Mouse (Mus musculus): ENCODE data around the gene Nup214. TPM values are rescaled to one million over a fixed set of nuclear protein-coding genes. Genes with fewer than 3 reads are reported as not detected.

The Nup214 gene
- polyA plus RNA-seq, 1 experiment = 42.2 TPM

DNA sequence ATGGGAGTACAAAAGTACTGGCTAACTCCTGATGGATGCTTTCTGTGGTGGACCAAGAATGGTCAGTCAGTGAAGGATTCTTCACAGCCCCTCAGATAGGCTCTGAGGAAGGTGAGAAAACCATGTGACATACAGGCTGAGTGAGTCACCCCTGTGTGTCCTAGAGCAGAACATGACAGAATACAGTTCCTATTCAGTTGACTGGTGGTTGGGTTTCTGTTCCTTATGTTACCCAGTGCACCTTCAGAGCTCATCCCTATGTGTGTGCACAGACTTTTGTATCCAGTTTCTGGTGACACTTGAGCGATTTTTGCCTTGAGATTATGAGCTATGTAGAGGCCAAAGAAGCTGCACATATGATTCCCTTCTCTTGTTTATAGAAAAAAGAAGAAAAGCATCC lies 13.5 kb downstream of the Nup214 start:
- Histone ChIP-seq H3K36me3 (ENCODE audit: control insufficient read depth, insufficient read depth) (peaks cover 98% of the 10 kb centered on the region), H3K79me2 (ENCODE audit: control insufficient read depth, insufficient read depth) (no peaks in the 10 kb centered on the region), H3K79me3 (ENCODE audit: low read depth) (no peaks in the 10 kb centered on the region)

DNA sequence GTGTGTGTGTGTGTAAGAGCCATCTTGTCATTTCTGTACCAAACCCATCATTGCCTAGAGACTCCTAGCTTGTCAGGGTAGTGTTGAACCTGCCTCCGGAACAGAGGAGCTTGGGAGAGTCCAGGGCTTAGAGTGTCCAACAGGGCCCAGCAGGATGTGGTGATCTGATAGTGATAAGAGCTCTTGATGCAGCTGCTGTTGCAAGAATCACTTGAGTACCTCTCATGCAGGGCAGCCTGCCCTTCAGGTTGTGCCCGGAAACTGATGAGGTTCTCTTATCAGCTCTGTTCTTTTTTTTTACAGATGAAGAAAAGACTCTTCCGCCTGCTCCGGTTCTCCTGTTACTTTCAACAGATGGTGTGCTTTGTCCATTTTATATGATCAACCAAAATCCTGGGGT lies 16.7 kb downstream of the Nup214 start:
- no peak overlapping the region for H3K4me3 ChIP-seq (ENCODE audit: insufficient read depth, poor library complexity, severe bottlenecking)
- H3K36me3 ChIP-seq (ENCODE audit: control insufficient read depth, insufficient read depth) = peaks cover 97% of the 10 kb centered on the region
- no peaks in the 10 kb centered on the region for H3K79me2 ChIP-seq (ENCODE audit: control insufficient read depth, insufficient read depth)
- no peak for TF ChIP-seq MYOD1 (IDR thresholded peaks at IDR 0.05; ENCODE audit: control insufficient read depth, insufficient read length, low read depth)
- no peak for TF ChIP-seq CEBPB (IDR thresholded peaks at IDR 0.05; ENCODE audit: low read depth)
- H3K79me3 ChIP-seq (ENCODE audit: low read depth) = no peaks in the 10 kb centered on the region
- no peak overlapping the region for H3ac ChIP-seq (ENCODE audit: control insufficient read depth, insufficient read length, low read depth)
- no peaks in the 10 kb centered on the region for H3K27me3 ChIP-seq (ENCODE audit: control insufficient read depth, insufficient read depth, insufficient read length)

More for the DNA sequence above, 13.5 kb downstream of the Nup214 start:
- H3ac ChIP-seq (ENCODE audit: control insufficient read depth, insufficient read length, low read depth) = no peak overlapping the region
- H3K27me3 ChIP-seq (ENCODE audit: control insufficient read depth, insufficient read depth, insufficient read length) = no peaks in the 10 kb centered on the region
- no peak overlapping the region for H3K4me3 ChIP-seq (ENCODE audit: insufficient read depth, poor library complexity, severe bottlenecking)
- TF ChIP-seq MYOD1 (IDR thresholded peaks at IDR 0.05; ENCODE audit: control insufficient read depth, insufficient read length, low read depth) = no peak
- no peak for TF ChIP-seq MYOG (IDR thresholded peaks at IDR 0.05; ENCODE audit: control insufficient read depth, extremely low read depth, insufficient read length)
- TF ChIP-seq USF1 (IDR thresholded peaks at IDR 0.05; ENCODE audit: low read depth) = no peak
- no peak for TF ChIP-seq CTCF (IDR thresholded peaks at IDR 0.05; ENCODE audit: control insufficient read depth, insufficient read depth, insufficient read length)
- no peak for TF ChIP-seq CEBPB (IDR thresholded peaks at IDR 0.05; ENCODE audit: low read depth)
- no peak for TF ChIP-seq FOSL1 (IDR thresholded peaks at IDR 0.05; ENCODE audit: insufficient read depth, low read length, poor library complexity, severe bottlenecking)
- no peak for TF ChIP-seq MAX (IDR thresholded peaks at IDR 0.05)

DNA sequence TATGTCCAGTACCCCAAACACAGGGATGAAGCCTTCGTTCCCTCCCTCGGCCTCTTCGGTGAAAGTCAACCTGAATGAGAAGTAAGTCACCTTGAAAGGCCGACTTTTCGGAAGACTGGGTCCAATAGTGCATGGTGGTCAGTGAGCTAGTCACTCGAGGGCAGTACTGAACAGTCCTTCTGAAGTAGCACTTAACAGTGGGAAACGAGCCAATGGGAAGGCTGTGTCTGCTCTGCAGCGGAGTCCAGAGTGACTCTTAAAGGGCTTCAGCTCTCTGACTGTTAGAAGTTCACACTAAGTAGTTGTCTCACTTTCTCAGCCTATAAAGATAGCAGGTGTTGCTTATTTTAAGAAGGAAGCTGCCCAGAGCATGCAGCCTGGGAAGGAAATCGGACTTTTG lies 20.7 kb downstream of the Nup214 start:
- Histone ChIP-seq H3ac (ENCODE audit: control insufficient read depth, insufficient read length, low read depth) (no peak overlapping the region), H3K79me3 (ENCODE audit: low read depth) (no peaks in the 10 kb centered on the region), H3K27me3 (ENCODE audit: control insufficient read depth, insufficient read depth, insufficient read length) (no peaks in the 10 kb centered on the region), H3K79me2 (ENCODE audit: control insufficient read depth, insufficient read depth) (no peaks in the 10 kb centered on the region), H3K36me3 (ENCODE audit: control insufficient read depth, insufficient read depth) (peaks cover 97% of the 10 kb centered on the region), H3K4me3 (ENCODE audit: insufficient read depth, poor library complexity, severe bottlenecking) (no peak overlapping the region)
- TF ChIP-seq CTCF (IDR thresholded peaks at IDR 0.05; ENCODE audit: control insufficient read depth, insufficient read depth, insufficient read length) (no peak), MYOD1 (IDR thresholded peaks at IDR 0.05; ENCODE audit: control insufficient read depth, insufficient read length, low read depth) (no peak), MYOG (IDR thresholded peaks at IDR 0.05; ENCODE audit: control insufficient read depth, extremely low read depth, insufficient read length) (no peak)

DNA sequence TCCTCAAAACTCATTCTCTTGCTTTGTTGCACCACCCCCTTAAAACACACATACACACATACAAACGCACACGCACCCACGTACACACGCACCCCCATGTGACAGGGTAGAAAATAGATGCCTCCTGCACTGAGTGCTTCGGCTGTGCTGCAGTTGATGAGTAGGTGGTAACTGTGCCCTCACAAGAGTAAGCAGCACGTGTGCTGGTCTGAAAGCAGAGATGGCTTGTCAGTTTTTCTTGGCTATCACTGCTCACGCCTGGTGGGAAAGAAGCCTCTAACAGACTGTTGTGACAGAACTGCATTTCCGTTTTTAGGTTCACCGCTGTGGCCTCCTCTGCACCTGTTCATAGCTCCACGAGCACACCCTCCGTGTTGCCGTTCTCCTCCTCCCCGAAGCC lies 21.8 kb downstream of the Nup214 start:
- Histone ChIP-seq H3ac (ENCODE audit: control insufficient read depth, insufficient read length, low read depth) (no peak overlapping the region), H3K36me3 (ENCODE audit: control insufficient read depth, insufficient read depth) (peaks cover 97% of the 10 kb centered on the region), H3K4me3 (ENCODE audit: insufficient read depth, poor library complexity, severe bottlenecking) (no peak overlapping the region), H3K27me3 (ENCODE audit: control insufficient read depth, insufficient read depth, insufficient read length) (no peaks in the 10 kb centered on the region), H3K79me3 (ENCODE audit: low read depth) (peaks cover 1% of the 10 kb centered on the region), H3K79me2 (ENCODE audit: control insufficient read depth, insufficient read depth) (no peaks in the 10 kb centered on the region)
- no peak for TF ChIP-seq CEBPB (IDR thresholded peaks at IDR 0.05; ENCODE audit: low read depth)
- TF ChIP-seq MAX (IDR thresholded peaks at IDR 0.05) = no peak
- TF ChIP-seq USF1 (IDR thresholded peaks at IDR 0.05; ENCODE audit: low read depth) = no peak
- TF ChIP-seq MYOD1 (IDR thresholded peaks at IDR 0.05; ENCODE audit: control insufficient read depth, insufficient read length, low read depth) = no peak
- no peak for TF ChIP-seq CTCF (IDR thresholded peaks at IDR 0.05; ENCODE audit: control insufficient read depth, insufficient read depth, insufficient read length)
- TF ChIP-seq FOSL1 (IDR thresholded peaks at IDR 0.05; ENCODE audit: insufficient read depth, low read length, poor library complexity, severe bottlenecking) = no peak
- TF ChIP-seq MYOG (IDR thresholded peaks at IDR 0.05; ENCODE audit: control insufficient read depth, extremely low read depth, insufficient read length) = no peak

DNA sequence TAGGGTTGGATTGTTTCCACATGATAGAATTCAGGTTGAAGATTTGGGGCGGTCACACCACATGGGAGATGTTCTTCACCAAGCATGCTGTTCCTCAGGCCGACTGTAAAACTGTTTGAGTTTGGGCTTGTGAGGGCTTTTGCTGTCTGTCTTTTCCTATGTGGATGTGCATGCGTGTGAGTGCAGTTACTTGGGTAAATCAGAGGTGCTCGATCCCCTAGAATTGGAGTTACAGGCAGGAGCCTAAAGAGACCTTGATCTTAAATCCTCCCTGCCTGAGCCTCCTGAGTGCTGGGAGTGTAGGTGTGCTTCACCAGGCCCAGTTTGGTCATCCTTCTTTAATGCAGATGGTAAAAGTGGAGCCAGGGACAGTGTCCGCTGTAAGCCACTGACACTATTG lies 23.3 kb downstream of the Nup214 start:
- no peak overlapping the region for H3K4me3 ChIP-seq (ENCODE audit: insufficient read depth, poor library complexity, severe bottlenecking)
- no peaks in the 10 kb centered on the region for H3K27me3 ChIP-seq (ENCODE audit: control insufficient read depth, insufficient read depth, insufficient read length)
- peaks cover 91% of the 10 kb centered on the region for H3K36me3 ChIP-seq (ENCODE audit: control insufficient read depth, insufficient read depth)
- peaks cover 1% of the 10 kb centered on the region for H3K79me3 ChIP-seq (ENCODE audit: low read depth)
- no peak overlapping the region for H3ac ChIP-seq (ENCODE audit: control insufficient read depth, insufficient read length, low read depth)
- no peak for TF ChIP-seq CTCF (IDR thresholded peaks at IDR 0.05; ENCODE audit: control insufficient read depth, insufficient read depth, insufficient read length)
- TF ChIP-seq MYOD1 (IDR thresholded peaks at IDR 0.05; ENCODE audit: control insufficient read depth, insufficient read length, low read depth) = no peak
- no peak for TF ChIP-seq FOSL1 (IDR thresholded peaks at IDR 0.05; ENCODE audit: insufficient read depth, low read length, poor library complexity, severe bottlenecking)
- no peak for TF ChIP-seq MAX (IDR thresholded peaks at IDR 0.05)
- TF ChIP-seq CEBPB (IDR thresholded peaks at IDR 0.05; ENCODE audit: low read depth) = no peak
- no peak for TF ChIP-seq USF1 (IDR thresholded peaks at IDR 0.05; ENCODE audit: low read depth)
- TF ChIP-seq MYOG (IDR thresholded peaks at IDR 0.05; ENCODE audit: control insufficient read depth, extremely low read depth, insufficient read length) = no peak
- H3K79me2 ChIP-seq (ENCODE audit: control insufficient read depth, insufficient read depth) = no peaks in the 10 kb centered on the region

DNA sequence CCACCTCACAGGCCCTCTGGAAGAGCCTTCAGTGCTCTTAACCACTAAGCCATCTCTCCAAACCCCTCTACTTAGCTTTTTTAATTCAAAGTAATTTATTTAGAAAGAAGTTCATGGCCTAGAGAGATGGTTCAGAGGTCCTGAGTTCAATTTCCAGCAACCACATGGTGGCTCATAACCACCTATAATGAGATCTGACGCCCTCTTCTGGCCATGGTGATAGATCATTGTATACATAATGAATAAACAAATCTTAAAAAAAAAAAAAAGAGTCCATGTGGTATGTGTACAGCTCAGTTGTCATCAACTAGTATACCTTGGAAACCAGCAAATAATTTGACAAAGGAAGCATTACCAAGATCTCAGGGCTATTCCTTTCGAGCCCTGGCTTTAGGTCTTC lies 24.2 kb downstream of the Nup214 start:
- H3K79me3 ChIP-seq (ENCODE audit: low read depth) = peaks cover 1% of the 10 kb centered on the region
- H3K79me2 ChIP-seq (ENCODE audit: control insufficient read depth, insufficient read depth) = no peaks in the 10 kb centered on the region
- H3K36me3 ChIP-seq (ENCODE audit: control insufficient read depth, insufficient read depth) = peaks cover 91% of the 10 kb centered on the region
- H3K27me3 ChIP-seq (ENCODE audit: control insufficient read depth, insufficient read depth, insufficient read length) = no peaks in the 10 kb centered on the region
- no peak overlapping the region for H3K4me3 ChIP-seq (ENCODE audit: insufficient read depth, poor library complexity, severe bottlenecking)
- no peak overlapping the region for H3ac ChIP-seq (ENCODE audit: control insufficient read depth, insufficient read length, low read depth)
- TF ChIP-seq MYOD1 (IDR thresholded peaks at IDR 0.05; ENCODE audit: control insufficient read depth, insufficient read length, low read depth) = no peak
